Mouse (Mus musculus) C2C12 (cell line): ENCODE data around the gene Nr2e3. TPM values are rescaled to one million over a fixed set of nuclear protein-coding genes. Genes with fewer than 3 reads are reported as not detected.

ENCODE experiments used
- H3K27me3 ChIP-seq: one replicate; pipeline ENCODE4 v1.6.1; 2011; ENCODE audit not compliant: control insufficient read depth, insufficient read depth, insufficient read length
- H3K36me3 ChIP-seq: one replicate; pipeline ENCODE4 v1.6.1; 2011; ENCODE audit not compliant: control insufficient read depth, insufficient read depth
- H3K4me3 ChIP-seq: one replicate; pipeline ENCODE4 v1.5.1; 2011; ENCODE audit warnings: mild to moderate bottlenecking, control low read depth; ENCODE audit not compliant: poor library complexity, insufficient read depth, severe bottlenecking
- H3K79me2 ChIP-seq: one replicate; pipeline ENCODE4 v1.6.1; 2011; ENCODE audit not compliant: control insufficient read depth, insufficient read depth
- H3K79me3 ChIP-seq: one replicate; pipeline ENCODE4 v1.6.1; 2011; ENCODE audit warnings: low read depth, control low read depth
- H3ac ChIP-seq: one replicate; pipeline ENCODE3; 2011; ENCODE audit warnings: low read depth; ENCODE audit not compliant: control insufficient read depth, insufficient read length
- CEBPB ChIP-seq: IDR thresholded peaks from one replicate; pipeline ENCODE4 v1.6.1; 2011; ENCODE audit warnings: low read depth, mild to moderate bottlenecking, control low read depth, moderate library complexity
- CTCF ChIP-seq: IDR thresholded peaks from one replicate; pipeline ENCODE4 v1.5.1; 2011; ENCODE audit not compliant: control insufficient read depth, insufficient read depth, insufficient read length
- FOSL1 ChIP-seq: IDR thresholded peaks from one replicate; pipeline ENCODE4 v1.8.0; 2011; ENCODE audit warnings: mild to moderate bottlenecking, low read length; ENCODE audit not compliant: poor library complexity, insufficient read depth, severe bottlenecking
- MAX ChIP-seq: IDR thresholded peaks from one replicate; pipeline ENCODE4 v1.6.1; 2011; ENCODE audit warnings: mild to moderate bottlenecking, control low read depth
- MYOD1 ChIP-seq: IDR thresholded peaks from one replicate; pipeline ENCODE4 v1.6.1; 2011; ENCODE audit warnings: low read depth; ENCODE audit not compliant: control insufficient read depth, insufficient read length
- MYOG ChIP-seq: IDR thresholded peaks from one replicate; pipeline ENCODE4 v1.6.1; 2011; ENCODE audit not compliant: control insufficient read depth, insufficient read length; ENCODE audit errors: extremely low read depth
- USF1 ChIP-seq: IDR thresholded peaks from one replicate; pipeline ENCODE4 v1.6.1; 2011; ENCODE audit warnings: low read depth, mild to moderate bottlenecking, control low read depth, moderate library complexity
- polyA plus RNA-seq: library from polyadenylated mRNA; unstranded; fragments of >200 nt; fragmentation: generic; extraction: Trizol; gene quantifications from one replicate; pipeline ENCODE4 v1.2.1, GENCODE M21; 2012; ENCODE audit warnings: missing spikeins

Nr2e3 gene
- polyA plus RNA-seq, 1 experiment = not detected

DNA sequence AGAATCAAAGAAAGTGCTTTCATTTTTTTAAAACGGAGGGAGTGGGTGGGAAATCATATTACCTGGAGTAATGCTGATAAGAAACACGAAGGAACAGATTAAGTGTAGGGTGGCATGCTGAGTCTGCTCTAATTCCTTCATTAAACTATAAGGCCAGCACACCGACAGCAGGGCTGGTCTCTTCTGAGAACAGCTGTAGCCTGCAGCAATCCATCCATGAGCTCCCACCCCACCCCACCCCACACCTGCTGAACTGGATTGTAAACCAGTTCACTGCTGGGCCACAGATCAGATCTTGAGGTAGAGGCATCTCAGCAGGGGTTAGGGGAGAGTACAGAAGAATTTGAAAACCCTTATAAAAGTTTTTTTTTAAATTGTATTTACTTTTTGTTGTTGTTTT is 5.3 kb downstream of the Nr2e3 start:
- Histone ChIP-seq H3K4me3 (no peak overlapping the region), H3K79me2 (no peaks in the 10 kb centered on the region), H3K36me3 (no peaks in the 10 kb centered on the region), H3ac (no peak overlapping the region), H3K27me3 (peaks cover 5% of the 10 kb centered on the region), H3K79me3 (no peaks in the 10 kb centered on the region)
- no peak for TF ChIP-seq USF1
- TF ChIP-seq CTCF = no peak
- no peak for TF ChIP-seq MYOG
- no peak for TF ChIP-seq FOSL1
- no peak for TF ChIP-seq MYOD1
- no peak for TF ChIP-seq CEBPB
- TF ChIP-seq MAX = no peak

DNA sequence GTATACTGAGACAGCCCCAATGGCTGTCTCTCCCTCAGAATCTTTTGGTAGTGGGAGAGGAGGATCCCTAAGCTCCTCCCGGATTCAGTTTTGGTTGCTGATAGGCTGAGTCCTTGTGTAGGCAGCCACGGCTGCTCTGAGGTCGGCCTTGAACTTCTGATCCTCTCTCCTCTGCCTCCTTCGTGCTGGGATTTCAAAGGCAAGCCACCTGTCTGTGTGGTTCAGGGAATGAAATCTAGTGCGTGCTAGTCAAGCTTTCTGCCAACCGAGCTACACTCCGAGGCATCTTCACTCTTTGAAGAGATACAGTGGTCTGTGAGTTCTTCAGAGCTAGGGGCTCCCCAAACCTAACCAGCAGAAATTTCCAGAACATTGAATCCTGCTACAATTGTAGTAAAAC is 6.9 kb downstream of the Nr2e3 start:
- H3ac ChIP-seq = no peak overlapping the region
- TF ChIP-seq MYOG (no peak), MYOD1 (no peak), CTCF (no peak), USF1 (no peak), FOSL1 (no peak), CEBPB (no peak), MAX (no peak)
- H3K27me3 ChIP-seq = peaks cover 20% of the 10 kb centered on the region
- no peaks in the 10 kb centered on the region for H3K79me2 ChIP-seq
- H3K4me3 ChIP-seq = no peak overlapping the region
- H3K36me3 ChIP-seq = no peaks in the 10 kb centered on the region
- H3K79me3 ChIP-seq = no peaks in the 10 kb centered on the region

DNA sequence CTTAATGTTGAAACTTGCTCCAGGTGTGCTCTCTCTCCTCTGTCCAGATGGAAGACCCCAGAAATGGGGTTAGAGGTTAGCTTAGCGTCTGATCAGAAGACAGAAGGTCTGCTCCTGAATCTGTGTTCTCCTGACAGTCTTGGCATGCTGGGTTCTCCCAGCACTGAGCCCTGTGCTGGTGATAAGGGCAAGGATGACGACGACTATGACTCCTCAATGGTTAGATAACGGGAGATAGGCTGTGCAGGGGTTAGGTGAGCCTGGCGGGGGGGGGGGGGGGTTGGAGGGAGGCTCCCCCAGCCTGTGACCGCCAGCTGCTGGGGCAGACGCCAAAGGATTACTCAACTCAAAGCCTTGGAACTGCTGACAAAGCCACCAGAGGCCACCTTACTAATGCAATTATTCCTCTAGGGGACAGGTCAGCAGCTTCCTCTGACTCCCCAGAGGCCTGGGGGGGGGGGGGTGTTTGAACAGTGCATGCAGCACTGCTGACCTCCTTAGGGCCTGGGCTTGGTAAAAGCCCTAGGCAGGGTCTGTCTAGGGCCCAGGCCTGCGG is 7.9 kb downstream of the Nr2e3 start:
- no peaks in the 10 kb centered on the region for H3K79me3 ChIP-seq
- peaks cover 30% of the 10 kb centered on the region for H3K27me3 ChIP-seq
- H3K36me3 ChIP-seq = no peaks in the 10 kb centered on the region
- H3K4me3 ChIP-seq = no peak overlapping the region
- no peaks in the 10 kb centered on the region for H3K79me2 ChIP-seq
- H3ac ChIP-seq = no peak overlapping the region
- TF ChIP-seq FOSL1 (no peak), MAX (no peak)

DNA sequence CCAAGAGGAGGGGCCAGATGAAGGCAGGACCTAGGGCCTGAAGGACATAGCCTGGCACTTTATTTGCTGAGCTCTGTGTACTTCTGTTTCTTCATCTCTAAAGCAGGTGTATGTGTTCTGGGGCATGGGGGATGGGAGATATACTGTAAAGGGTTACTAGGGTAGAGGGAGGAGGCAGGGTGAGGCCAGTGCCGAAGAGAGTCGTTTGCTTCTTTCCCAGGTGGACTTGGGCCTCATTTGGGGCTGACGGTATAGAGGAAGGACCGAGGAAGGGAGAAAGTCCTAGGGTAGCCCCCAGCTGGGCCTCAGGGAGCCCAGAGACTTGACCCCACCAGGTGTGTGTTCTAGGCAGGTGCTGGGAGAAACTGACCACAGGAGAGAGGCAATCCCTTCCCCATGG is 8.5 kb downstream of the Nr2e3 start:
- Histone ChIP-seq H3K27me3 (peaks cover 36% of the 10 kb centered on the region), H3ac (no peak overlapping the region), H3K36me3 (no peaks in the 10 kb centered on the region), H3K79me3 (no peaks in the 10 kb centered on the region), H3K79me2 (no peaks in the 10 kb centered on the region), H3K4me3 (no peak overlapping the region)
- TF ChIP-seq USF1 = no peak
- TF ChIP-seq CTCF = no peak
- no peak for TF ChIP-seq MYOD1
- no peak for TF ChIP-seq MYOG
- TF ChIP-seq CEBPB = no peak
- TF ChIP-seq MAX = no peak
- TF ChIP-seq FOSL1 = no peak

DNA sequence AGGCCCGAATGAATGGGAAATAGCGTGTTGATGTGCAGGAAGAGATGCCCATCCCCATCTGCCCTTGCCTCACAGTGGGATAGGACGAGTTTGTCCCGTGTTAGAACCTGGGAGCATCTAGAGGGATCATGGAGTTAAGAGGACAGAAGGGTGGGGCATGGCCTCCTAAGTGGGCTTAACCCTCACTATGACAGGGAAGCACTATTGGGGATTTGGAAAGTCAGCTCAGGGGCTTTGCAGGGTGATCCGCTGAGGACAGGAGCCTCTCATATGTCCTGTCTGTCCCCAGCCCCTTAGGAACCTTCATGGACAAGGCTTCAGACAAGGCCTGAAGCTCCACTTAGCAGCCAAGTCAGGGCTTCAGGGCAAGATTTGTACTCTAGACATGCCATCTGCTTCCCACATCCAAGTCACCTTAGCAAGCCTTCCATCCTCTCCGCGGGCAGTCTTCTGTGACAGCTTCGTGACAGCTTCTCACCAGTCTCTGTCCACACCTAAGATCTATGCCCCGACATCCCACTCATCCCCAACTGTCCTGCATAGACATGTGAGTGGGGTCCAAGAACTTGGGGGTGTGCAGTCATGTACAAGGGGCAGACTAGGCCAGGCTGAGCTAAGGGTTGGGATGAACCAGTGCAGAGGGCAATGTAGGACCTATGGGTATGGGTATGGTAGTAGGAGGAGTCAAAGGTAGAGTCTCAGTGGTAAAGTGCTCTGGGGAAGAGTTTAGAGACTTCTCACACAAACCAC is 9.3 kb downstream of the Nr2e3 start:
- no peaks in the 10 kb centered on the region for H3K79me3 ChIP-seq
- H3K79me2 ChIP-seq = no peaks in the 10 kb centered on the region
- no peak for TF ChIP-seq MYOD1
- TF ChIP-seq MYOG = no peak
- TF ChIP-seq CTCF = no peak
- TF ChIP-seq CEBPB = no peak
- no peak for TF ChIP-seq MAX
- TF ChIP-seq USF1 = no peak
- TF ChIP-seq FOSL1 = no peak
- H3ac ChIP-seq = no peak overlapping the region
- no peak overlapping the region for H3K4me3 ChIP-seq
- peaks cover 41% of the 10 kb centered on the region for H3K27me3 ChIP-seq
- H3K36me3 ChIP-seq = no peaks in the 10 kb centered on the region

DNA sequence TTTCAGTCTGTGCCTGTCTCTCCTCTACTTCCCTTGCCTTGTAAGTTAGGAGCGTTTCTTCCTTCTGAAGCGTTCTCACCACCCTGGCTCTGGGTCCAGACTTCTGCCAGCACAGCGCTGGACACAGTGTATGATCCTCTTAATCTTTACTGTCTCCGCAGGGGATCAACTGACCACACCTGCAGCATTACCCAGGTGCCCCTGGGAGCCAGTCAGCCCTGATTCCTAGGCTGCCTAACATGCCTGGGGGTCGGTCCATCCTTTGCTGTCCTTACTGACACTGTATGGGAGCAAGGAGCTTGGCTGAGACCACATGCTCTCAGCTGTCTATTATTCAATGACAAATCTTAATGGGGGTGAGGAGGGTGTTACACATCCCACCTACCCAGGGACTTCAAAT is 10.5 kb downstream of the Nr2e3 start:
- Histone ChIP-seq H3K79me3 (no peaks in the 10 kb centered on the region), H3K27me3 (peaks cover 45% of the 10 kb centered on the region), H3ac (no peak overlapping the region), H3K36me3 (no peaks in the 10 kb centered on the region), H3K79me2 (no peaks in the 10 kb centered on the region), H3K4me3 (no peak overlapping the region)
- TF ChIP-seq FOSL1 (no peak), CTCF (no peak), MYOD1 (no peak), MYOG (no peak), CEBPB (no peak), USF1 (no peak), MAX (no peak)
